Mouse (Mus musculus): ENCODE measurements at regions not wholly inside any gene's neighbourhood (a gene's known extent, or its start where the extent isn't known, plus 50 kb on each side); places are given as distances from the start of the nearest gene placed in this dataset.

DNA sequence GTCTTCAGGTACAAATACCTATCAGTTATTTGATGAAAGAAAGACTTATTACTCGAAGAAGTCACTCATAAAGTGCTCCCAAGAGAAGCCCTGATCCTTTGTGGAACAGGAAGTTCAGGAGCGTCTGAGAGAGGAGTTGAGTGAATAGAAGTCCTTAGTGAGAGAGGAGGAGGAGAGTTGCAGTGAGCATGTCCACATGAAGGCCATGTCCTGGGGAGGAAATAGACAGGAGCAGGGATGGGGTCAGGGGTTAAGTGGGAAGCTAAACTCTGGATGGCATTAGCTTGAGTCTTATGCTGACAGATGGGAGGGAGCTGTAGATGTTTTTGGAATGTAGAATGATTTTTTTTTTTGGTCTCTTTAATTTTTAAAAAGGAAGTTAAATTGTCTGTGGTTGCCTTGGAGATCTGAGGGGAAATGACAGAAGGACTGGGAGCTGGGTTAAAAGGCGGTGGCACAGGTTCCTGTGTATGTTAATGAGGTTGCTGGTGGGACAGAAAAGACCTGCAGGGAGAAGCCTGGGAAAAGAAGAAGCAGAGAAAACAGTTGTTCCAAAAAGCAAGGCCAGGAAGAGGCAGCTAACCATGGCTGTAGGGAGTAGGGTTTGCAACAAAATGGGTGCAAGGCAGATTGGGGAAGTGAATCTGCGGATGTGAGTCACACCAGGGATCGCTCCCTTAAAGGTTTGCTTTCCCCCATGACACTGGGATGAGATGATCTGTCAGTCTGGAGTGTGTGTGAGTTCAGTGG lies 128.9 kb downstream of the 4933412E24Rik start:
- H3K9me3 ChIP-seq (replicated peaks; ENCODE audit: control insufficient read depth, insufficient read depth, low read length, poor library complexity, severe bottlenecking): no peaks in the 10 kb centered on the region

DNA sequence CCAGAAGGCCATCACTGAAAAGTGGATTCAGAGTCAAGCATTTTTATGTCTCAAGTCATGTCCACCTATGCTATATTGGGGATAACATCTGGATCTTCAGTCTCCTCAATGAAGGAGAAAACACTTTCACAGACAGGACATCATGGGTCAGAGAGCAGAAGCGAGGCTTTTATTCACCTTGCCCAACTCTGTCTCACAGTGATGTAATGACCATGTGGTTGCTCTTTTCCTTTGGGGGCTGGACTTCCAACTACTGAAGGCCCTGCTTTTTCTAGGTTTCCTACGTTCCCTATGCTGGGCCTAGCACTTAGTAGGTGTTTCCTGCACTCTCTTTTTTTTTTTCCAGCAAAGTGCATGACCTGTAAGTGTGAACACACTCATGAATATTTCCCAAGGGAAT lies 130.4 kb downstream of the 4933412E24Rik start:
- no peaks in the 10 kb centered on the region for H3K4me1 ChIP-seq (ENCODE audit: control insufficient read depth, insufficient read depth, low read length)
- TF ChIP-seq POLR2A (IDR thresholded peaks at IDR 0.05; ENCODE audit: insufficient read depth, low read length): no peak
- no peak overlapping the region for H3K9ac ChIP-seq (ENCODE audit: low read depth, poor library complexity, severe bottlenecking)
- no peak overlapping the region for H3K4me3 ChIP-seq (ENCODE audit: low read depth, low read length)
- no peaks in the 10 kb centered on the region for H3K9me3 ChIP-seq (replicated peaks; ENCODE audit: control insufficient read depth, insufficient read depth, low read length, poor library complexity, severe bottlenecking)
- H3K27ac ChIP-seq (ENCODE audit: insufficient read depth, low read length): no peak overlapping the region
- H3K27me3 ChIP-seq (ENCODE audit: control insufficient read depth, insufficient read depth, low read length, poor library complexity, severe bottlenecking): no peaks in the 10 kb centered on the region
- H3K36me3 ChIP-seq (ENCODE audit: control insufficient read depth, insufficient read depth, low read length, poor library complexity, severe bottlenecking): no peaks in the 10 kb centered on the region

More for the DNA sequence above, 128.9 kb downstream of the 4933412E24Rik start:
- Histone ChIP-seq H3K9ac (ENCODE audit: low read depth, poor library complexity, severe bottlenecking) (no peak overlapping the region), H3K36me3 (ENCODE audit: control insufficient read depth, insufficient read depth, low read length, poor library complexity, severe bottlenecking) (no peaks in the 10 kb centered on the region), H3K27me3 (ENCODE audit: control insufficient read depth, insufficient read depth, low read length, poor library complexity, severe bottlenecking) (no peaks in the 10 kb centered on the region), H3K27ac (ENCODE audit: insufficient read depth, low read length) (no peak overlapping the region), H3K4me1 (ENCODE audit: control insufficient read depth, insufficient read depth, low read length) (no peaks in the 10 kb centered on the region), H3K4me3 (ENCODE audit: low read depth, low read length) (no peak overlapping the region)
- TF ChIP-seq CTCF (IDR thresholded peaks at IDR 0.05; ENCODE audit: low read depth, low read length): no peak

DNA sequence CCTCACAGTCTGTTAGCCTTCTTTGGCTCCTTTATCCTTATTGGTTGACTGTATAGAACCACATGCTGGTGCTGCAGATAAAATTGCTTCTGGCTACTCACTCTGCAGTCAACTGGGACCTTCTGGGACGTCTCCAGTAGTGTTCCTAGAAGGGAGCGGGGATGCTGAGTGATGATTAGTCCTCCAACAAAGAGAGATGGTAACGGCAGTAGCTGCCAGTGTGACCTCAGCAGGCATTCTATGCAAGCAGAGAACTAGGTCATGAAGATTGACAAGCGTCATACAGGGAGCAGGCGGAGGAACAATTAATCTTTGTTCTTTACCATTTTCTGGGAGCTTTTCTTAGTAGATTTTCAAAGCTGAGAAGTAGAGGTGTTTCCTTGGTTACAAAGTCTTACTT lies 134.0 kb downstream of the 4933412E24Rik start:
- H3K9me3 ChIP-seq (replicated peaks; ENCODE audit: control insufficient read depth, insufficient read depth, low read length, poor library complexity, severe bottlenecking): no peaks in the 10 kb centered on the region
- no peaks in the 10 kb centered on the region for H3K27me3 ChIP-seq (ENCODE audit: control insufficient read depth, insufficient read depth, low read length, poor library complexity, severe bottlenecking)
- TF ChIP-seq CTCF (IDR thresholded peaks at IDR 0.05; ENCODE audit: low read depth, low read length) (no peak), EP300 (IDR thresholded peaks at IDR 0.05; ENCODE audit: insufficient read depth, low read depth, low read length) (no peak), POLR2A (IDR thresholded peaks at IDR 0.05; ENCODE audit: insufficient read depth, low read length) (no peak)
- no peak overlapping the region for H3K9ac ChIP-seq (ENCODE audit: low read depth, poor library complexity, severe bottlenecking)
- no peaks in the 10 kb centered on the region for H3K36me3 ChIP-seq (ENCODE audit: control insufficient read depth, insufficient read depth, low read length, poor library complexity, severe bottlenecking)
- H3K4me1 ChIP-seq (ENCODE audit: control insufficient read depth, insufficient read depth, low read length): no peaks in the 10 kb centered on the region
- H3K4me3 ChIP-seq (ENCODE audit: low read depth, low read length): no peak overlapping the region
- H3K27ac ChIP-seq (ENCODE audit: insufficient read depth, low read length): no peak overlapping the region

DNA sequence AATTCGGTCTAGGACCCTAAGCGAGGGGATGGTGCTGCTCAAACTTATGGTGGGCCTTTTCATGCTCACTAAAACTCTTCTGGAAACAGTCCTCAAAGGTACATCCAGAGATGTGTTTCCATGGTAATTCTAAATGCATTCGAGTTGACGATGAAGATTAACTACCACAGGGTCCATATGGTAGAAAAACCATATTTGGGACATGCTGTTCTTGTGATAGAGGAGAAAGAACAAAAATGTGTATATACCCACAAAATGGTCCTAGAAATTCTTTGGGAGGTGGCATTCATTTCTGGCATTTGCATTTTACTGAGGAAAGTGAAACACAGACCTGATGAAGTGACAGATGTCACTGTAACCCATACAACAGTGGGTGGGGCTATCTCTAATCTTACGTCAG lies 136.0 kb downstream of the 4933412E24Rik start:
- H3K4me3 ChIP-seq (ENCODE audit: low read depth, low read length): no peak overlapping the region
- H3K4me1 ChIP-seq (ENCODE audit: control insufficient read depth, insufficient read depth, low read length): no peaks in the 10 kb centered on the region
- H3K36me3 ChIP-seq (ENCODE audit: control insufficient read depth, insufficient read depth, low read length, poor library complexity, severe bottlenecking): no peaks in the 10 kb centered on the region
- H3K9ac ChIP-seq (ENCODE audit: low read depth, poor library complexity, severe bottlenecking): no peak overlapping the region
- no peak overlapping the region for H3K27ac ChIP-seq (ENCODE audit: insufficient read depth, low read length)
- peaks cover 3% of the 10 kb centered on the region; the same call in 1 of the 2 replicates for H3K9me3 ChIP-seq (replicated peaks; ENCODE audit: control insufficient read depth, insufficient read depth, low read length, poor library complexity, severe bottlenecking)
- no peaks in the 10 kb centered on the region for H3K27me3 ChIP-seq (ENCODE audit: control insufficient read depth, insufficient read depth, low read length, poor library complexity, severe bottlenecking)
- TF ChIP-seq POLR2A (IDR thresholded peaks at IDR 0.05; ENCODE audit: insufficient read depth, low read length) (no peak), CTCF (IDR thresholded peaks at IDR 0.05; ENCODE audit: low read depth, low read length) (no peak), EP300 (IDR thresholded peaks at IDR 0.05; ENCODE audit: insufficient read depth, low read depth, low read length) (no peak)

DNA sequence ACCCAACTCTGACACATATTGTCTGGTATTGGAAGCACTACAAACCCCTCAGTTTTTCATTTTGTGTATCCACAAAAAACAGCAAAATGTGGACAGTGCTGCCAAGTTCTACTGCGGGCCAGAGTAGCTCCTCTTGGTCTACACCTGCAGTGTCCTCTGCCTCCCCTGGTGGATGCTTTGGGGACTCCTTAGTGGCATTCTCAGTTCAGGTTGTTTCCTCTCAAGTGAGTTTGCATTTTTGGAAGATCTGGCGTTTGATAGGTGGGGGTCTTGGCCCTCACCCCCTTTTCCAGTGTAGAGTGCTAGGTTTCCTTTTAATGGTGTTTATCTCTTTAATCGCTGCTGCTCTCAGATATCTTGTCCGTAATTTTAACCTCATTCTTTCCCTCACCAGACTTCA lies 137.1 kb downstream of the 4933412E24Rik start:
- Histone ChIP-seq H3K27ac (ENCODE audit: insufficient read depth, low read length) (no peak overlapping the region), H3K4me3 (ENCODE audit: low read depth, low read length) (no peak overlapping the region), H3K9me3 (replicated peaks; ENCODE audit: control insufficient read depth, insufficient read depth, low read length, poor library complexity, severe bottlenecking) (peaks cover 4% of the 10 kb centered on the region; the same call in 1 of the 2 replicates), H3K36me3 (ENCODE audit: control insufficient read depth, insufficient read depth, low read length, poor library complexity, severe bottlenecking) (no peaks in the 10 kb centered on the region), H3K27me3 (ENCODE audit: control insufficient read depth, insufficient read depth, low read length, poor library complexity, severe bottlenecking) (no peaks in the 10 kb centered on the region), H3K4me1 (ENCODE audit: control insufficient read depth, insufficient read depth, low read length) (no peaks in the 10 kb centered on the region), H3K9ac (ENCODE audit: low read depth, poor library complexity, severe bottlenecking) (no peak overlapping the region)
- TF ChIP-seq POLR2A (IDR thresholded peaks at IDR 0.05; ENCODE audit: insufficient read depth, low read length) (no peak), EP300 (IDR thresholded peaks at IDR 0.05; ENCODE audit: insufficient read depth, low read depth, low read length) (no peak), CTCF (IDR thresholded peaks at IDR 0.05; ENCODE audit: low read depth, low read length) (no peak)

DNA sequence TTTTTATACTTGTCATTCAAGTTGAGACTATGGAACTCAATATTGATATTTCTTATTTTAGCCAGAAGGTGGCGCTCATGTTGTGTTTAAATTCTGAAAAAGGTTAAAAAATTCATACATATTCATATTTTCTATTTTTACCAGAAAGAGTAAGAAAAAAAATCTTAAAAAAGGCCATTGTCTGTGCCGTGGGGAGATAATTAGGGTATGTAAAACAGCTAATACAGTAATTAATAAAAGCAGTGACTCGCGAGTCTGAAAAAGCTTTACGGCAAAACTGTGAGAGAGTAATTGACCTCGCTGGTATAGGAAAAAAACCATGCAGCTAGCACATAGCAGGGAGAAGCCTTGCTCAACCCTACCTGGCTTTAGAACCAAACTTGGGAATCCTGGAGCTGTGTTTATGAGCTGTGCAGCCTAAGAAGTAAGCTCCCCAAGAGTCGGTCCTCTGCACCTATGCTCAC lies 140.1 kb downstream of the 4933412E24Rik start:
- no peak for TF ChIP-seq EP300 (IDR thresholded peaks at IDR 0.05; ENCODE audit: insufficient read depth, low read depth, low read length)
- TF ChIP-seq CTCF (IDR thresholded peaks at IDR 0.05; ENCODE audit: low read depth, low read length): no peak
- TF ChIP-seq POLR2A (IDR thresholded peaks at IDR 0.05; ENCODE audit: insufficient read depth, low read length): no peak
- no peak overlapping the region for H3K9ac ChIP-seq (ENCODE audit: low read depth, poor library complexity, severe bottlenecking)

More for the DNA sequence above, 140.1 kb downstream of the 4933412E24Rik start:
- no peak overlapping the region for H3K4me3 ChIP-seq (ENCODE audit: low read depth, low read length)
- H3K9me3 ChIP-seq (replicated peaks; ENCODE audit: control insufficient read depth, insufficient read depth, low read length, poor library complexity, severe bottlenecking): peaks cover 4% of the 10 kb centered on the region; the same call in 1 of the 2 replicates
- no peak overlapping the region for H3K27ac ChIP-seq (ENCODE audit: insufficient read depth, low read length)
- H3K36me3 ChIP-seq (ENCODE audit: control insufficient read depth, insufficient read depth, low read length, poor library complexity, severe bottlenecking): no peaks in the 10 kb centered on the region
- no peaks in the 10 kb centered on the region for H3K4me1 ChIP-seq (ENCODE audit: control insufficient read depth, insufficient read depth, low read length)
- no peaks in the 10 kb centered on the region for H3K27me3 ChIP-seq (ENCODE audit: control insufficient read depth, insufficient read depth, low read length, poor library complexity, severe bottlenecking)

All from ES-Bruce4 (cell line).